Mouse (Mus musculus) ovary, postnatal 36 days (tissue): ENCODE data around the gene Abca4.

Source experiments
- DNase-seq: peaks from one replicate; pipeline ENCODE4 v3.0.0; 2022; ENCODE audit warnings: low spot score, mixed read lengths

Gene Abca4

DNA sequence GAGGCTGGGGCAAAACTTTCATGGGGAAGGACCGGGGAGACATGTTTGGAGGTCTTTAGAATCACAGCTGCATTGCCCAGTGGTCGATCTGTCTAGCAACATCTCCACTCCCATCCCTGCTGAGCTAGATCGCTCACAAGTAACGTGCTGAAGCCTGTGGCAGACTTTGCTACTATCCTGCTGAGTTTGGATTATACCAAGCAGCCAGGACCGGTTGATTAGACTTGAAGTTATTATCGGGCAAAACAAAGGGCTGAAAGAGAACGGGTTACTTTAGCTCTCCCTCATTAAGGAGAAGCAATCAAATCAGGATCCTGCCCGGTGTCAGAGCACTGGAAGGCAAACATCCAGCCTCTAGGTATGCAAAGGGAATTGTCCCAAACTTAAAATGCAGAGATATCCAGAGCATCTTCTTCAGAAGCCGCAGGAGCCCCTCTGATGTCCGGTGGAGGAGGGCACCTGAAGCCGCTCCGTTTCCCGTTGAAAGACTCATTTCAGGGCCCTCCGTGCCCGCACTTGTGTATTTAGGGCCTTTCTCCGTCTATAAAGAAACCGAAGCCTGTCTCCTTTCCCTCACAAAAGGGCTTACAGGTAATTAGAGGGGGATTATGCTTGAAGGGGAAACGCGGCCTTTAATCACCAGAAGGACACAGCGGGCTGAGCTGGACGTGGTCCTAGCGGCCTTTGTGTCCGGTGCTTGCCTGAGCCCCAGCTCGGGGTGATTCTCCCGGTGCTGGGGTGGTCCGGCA is at the start of gene Abca4:
Gene Abca4 (plus strand): TSS at position 645 of the 749 bp plus-strand sequence.
- DNase-seq: no peak

DNA sequence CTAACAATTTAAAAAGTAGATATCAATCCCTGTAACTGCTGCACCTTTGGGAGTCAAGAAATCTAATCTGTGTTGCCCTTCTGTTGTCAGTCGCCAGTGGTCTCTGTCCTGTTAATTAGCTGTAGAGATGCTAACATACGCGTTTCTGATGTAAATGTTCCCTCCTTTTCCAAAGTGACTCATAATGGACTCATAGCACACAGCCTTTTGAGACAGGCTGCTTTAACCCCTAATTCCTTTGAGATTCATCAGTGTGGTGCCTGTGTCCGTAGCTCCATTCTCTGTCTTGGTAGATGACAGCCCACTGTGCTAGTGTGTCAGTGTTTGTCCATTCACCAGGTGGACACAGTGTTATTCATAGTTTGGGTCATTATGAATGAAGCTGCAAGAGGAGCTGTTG is 49.1 kb upstream of the Abca4 start:
- no peak for DNase-seq

- DNase-seq: no peak
Measured at GRCm38 (mm10) chr3:121999934-122000333, 44.3 kb upstream of the Abca4 start.

DNA sequence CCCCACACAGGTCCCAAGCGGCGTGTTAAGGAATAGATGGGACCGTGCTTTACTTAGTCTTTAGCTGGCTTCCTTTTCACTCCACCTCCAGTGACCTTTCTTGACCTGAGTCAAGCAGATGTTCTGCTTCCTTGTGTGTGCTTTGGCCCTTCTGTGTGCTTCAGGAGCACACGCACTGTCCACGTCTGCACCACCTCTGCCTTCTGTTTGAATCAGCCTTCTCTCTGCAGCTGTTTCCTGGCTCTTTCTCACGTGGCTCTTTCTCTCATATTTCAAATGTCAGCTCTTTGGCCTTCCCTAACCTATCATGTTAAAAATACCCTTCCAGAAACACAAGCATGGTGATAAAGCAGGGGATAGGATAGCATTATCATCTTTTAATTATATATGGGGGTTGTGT is 42.7 kb upstream of the Abca4 start:
- DNase-seq: no peak

DNA sequence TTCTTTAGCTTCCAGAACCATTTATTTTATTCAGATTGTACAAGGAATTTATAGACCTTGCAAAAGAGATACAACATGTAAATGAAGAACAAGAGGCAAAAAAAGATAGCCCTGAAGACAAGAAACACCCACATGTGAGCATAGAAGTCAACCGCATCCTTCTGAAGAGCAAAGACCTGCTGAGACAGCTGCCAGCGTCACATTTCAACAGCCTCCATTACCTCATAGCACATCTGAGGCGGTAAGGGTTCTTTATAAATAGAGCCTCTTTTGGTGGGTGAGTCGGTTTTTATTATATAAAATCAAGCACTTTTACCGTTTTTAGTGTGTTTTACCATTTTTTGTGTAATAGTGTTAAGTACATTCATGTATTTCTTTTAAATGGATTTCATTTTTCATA is 34.4 kb upstream of the Abca4 start:
- no peak for DNase-seq

- DNase-seq: no peak
Measured at GRCm38 (mm10) chr3:122010292-122010691, 34.0 kb upstream of the Abca4 start.

- no peak for DNase-seq
Measured at GRCm38 (mm10) chr3:122012464-122012863, 31.8 kb upstream of the Abca4 start.

DNA sequence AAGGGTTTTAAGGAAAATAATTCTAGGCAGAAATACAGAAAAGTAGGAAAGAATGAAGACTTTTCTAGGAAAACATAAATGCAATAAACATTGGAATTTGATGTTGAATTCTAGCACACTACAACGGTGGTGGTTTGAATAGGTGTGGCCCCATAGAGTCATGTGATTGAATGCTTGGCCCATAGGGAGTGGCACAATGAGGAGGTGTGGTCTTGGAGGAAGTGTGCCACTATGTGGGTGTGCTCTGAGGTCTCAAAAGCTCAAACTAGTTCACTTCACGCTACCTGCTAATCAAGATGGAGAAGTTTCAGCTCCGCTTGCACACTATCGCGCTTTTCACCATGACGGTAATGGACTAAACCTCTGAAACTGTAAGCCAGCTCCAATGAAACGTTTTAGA is 25.8 kb upstream of the Abca4 start:
- no peak for DNase-seq

- DNase-seq: no peak
Measured at GRCm38 (mm10) chr3:122019159-122019558, 25.1 kb upstream of the Abca4 start.

DNA sequence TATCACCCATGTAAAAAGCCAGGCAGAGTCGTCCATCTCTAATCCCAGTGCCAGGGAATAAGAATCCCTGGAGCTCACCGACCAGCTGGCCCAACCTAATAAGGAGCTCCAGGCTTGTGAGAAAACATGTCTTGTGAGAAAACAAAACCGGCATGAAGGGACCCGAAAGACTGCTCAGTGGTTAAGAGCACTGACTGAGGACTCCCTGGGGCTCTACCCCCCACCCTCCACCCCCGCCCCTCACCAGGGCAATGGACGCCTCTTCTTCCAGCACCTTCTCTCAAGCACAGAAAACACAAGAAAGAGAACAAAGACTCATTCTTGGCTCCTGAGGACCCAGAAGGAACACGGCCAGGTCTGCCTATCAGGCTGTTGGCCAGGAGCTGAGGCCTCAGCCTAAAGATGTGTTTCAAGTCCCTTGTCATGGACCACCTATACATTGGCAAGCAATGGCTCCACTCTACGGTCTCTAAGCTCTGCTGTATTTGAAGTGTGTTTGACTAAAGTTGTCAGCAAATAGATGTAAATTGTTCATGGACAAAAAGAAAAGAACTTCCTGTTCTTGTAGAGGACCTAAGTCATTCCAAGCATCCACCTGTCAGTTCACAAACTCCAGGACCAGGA is 23.1 kb upstream of the Abca4 start:
- no peak for DNase-seq

- no peak for DNase-seq
Measured at GRCm38 (mm10) chr3:122022355-122022754, 21.9 kb upstream of the Abca4 start.

- no peak for DNase-seq
Measured at GRCm38 (mm10) chr3:122026676-122027075, 17.6 kb upstream of the Abca4 start.

DNA sequence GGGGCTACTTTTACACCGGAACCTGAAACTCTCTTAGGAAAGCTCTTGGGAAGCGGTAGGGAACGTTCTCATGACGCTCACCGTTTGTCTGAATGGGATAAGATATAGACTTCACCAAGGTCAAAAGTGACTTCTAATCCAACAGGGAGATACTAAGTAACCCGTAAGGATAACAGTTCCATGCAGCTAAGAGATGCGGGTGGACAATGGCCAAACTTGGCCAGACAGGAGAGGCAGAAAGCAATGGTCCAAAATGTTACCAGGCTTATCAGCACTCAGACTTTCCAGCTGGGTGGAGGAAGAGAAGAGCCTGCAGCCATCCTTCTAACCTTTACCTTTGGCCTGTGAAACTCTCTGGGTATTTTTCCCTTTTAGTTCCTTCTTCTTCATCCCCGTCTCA is 16.5 kb upstream of the Abca4 start:
- no peak for DNase-seq

DNA sequence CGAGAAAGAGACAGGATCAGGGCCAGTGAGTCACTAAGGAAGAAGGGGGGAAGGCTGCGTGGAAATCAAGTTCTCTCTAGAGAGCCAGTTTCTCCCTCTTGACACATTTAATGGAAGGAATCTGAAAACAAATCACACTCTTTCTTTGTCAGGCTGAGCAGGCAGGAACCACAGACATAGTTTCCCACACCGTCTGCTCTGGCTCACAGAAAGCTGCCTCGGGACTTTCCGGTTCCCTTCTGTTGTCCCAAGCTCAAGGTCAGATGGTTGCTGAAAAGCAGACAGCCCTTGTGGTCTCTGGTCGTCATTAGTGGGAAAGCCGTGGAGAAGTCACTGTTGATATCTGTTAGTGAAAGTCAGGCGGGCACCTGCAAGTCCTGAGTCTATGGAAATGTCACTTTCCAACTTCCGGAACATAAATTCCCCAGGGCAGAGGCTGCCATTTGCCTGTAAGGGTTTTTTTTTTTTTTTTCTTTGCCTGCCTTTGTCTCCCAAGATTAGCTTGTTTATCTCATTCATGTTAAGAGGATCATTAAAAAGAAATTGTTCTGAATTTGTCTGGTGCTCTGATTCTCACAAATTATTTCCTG is 10.9 kb upstream of the Abca4 start:
- DNase-seq: peak; percentile 32

DNA sequence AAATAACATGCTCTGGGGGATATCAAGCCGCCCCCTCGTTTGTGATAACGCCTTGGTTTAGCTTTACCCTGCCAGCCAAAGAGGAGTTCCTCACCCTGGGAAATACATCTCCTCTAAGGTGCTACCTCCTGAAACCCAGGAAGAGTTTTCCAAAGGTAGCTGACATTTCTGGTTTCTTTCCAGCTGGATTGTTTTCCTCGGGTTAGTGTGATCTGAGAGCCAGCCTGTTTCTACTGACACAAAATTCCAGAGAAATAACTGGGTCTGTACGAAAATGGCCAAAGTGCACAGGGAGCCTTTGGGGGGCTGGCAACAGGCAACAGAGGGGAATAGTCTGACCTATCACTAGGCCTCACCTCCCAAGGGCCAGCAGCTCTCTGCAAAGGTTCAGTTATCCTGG is 10.0 kb upstream of the Abca4 start:
- no peak for DNase-seq

- DNase-seq: no peak
Measured at GRCm38 (mm10) chr3:122035092-122035491, 9.2 kb upstream of the Abca4 start.

DNA sequence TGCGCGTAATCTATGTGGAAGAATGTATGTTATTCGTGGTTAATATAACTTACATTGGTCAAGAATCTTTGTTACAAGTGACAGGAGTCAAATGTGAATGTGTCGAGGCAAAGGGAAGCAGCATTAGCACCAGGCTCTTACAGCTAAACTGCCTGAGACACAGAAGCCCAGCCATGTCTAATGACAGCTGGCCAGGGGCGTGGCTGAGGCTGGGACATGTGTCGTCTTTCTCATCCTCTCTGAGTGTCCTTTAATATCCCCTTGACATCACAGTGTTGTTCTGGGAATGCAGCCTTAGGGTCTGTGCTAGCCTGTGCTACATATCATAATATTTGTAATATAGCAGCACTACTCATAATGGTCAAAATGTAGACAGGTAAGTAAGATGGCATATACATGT is 3.7 kb upstream of the Abca4 start:
- DNase-seq: no peak

- DNase-seq: no peak
Measured at GRCm38 (mm10) chr3:122043102-122043501, 1.1 kb upstream of the Abca4 start.

- peak; percentile 57 for DNase-seq
Measured at GRCm38 (mm10) chr3:122046187-122046620, 2.0 kb downstream of the Abca4 start.

- DNase-seq: no peak
Measured at GRCm38 (mm10) chr3:122047402-122047801, 3.2 kb downstream of the Abca4 start.

DNA sequence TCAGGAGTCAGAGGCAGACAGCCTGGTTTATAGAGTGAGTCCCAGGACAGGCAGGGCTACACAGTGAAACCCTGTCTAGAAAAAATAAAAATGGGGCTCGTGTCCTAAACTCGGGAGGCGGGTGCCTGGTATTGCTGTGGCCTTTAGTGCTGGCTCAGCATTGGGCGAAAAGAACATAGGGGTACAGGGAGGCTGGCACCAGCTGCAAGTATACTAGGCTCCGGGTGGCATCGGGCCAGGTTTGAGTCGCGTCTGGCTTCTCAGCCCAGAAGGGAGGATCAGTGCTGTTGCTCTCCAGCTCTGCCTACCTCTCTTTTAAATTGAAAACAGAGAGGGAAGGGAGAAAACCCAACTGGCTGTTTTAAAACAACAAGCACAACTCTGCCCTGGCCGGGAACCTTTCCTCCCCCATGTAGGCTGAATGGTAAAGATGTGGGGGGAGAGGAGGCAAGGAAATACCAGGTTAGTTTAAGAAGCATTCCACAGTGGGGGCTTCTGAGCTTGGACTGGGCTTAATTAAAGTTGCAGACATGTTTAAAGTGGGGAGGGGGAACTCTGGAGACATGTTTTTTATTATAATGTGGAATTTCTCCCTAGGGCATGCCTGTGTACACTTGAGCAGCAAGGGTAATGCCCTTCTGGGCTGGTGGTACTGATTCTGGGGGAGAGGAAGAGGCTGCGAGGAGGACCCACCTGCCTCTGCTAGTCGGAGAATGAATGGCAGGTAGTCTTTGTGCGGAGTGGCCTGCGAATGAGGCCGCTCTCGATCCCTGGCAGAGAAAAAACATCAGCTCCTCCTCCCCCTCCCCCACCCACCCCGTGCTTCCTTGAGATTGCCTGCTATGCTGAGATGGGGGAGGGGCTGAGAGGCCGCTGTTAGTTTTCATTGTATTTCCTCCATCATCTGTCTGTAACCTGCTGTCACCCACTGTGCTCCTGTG is 3.9 kb downstream of the Abca4 start:
- peak; percentile 82 for DNase-seq

DNA sequence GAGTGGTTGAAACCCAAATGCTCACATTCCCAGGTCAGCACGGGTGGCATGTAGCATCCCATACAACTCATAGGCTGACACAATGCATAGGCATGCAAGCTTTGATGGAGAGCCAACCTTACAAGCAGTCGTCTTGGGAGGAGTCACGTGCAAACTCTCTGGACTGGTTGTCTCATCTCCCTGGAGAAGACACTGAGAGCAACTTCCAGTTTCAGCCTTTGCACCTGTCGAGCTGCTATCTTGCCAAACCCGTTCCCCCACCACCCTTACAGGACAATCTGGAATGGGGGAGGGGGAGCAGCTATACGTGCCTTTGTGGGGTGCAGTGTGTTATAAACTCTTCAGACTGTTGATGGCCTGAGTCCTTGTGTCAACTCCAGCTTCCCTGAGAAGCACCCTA is 4.9 kb downstream of the Abca4 start:
- DNase-seq: no peak
